Mouse (Mus musculus) myocyte (in vitro differentiated cells): Measurements from ENCODE around the gene Tmprss11g. TPM values are rescaled to one million over a fixed set of nuclear protein-coding genes. Genes with fewer than 3 reads are reported as not detected.

Experiments used
- H3K27me3 ChIP-seq: one replicate; pipeline ENCODE4 v1.6.1; 2011; ENCODE audit not compliant: control insufficient read depth, insufficient read depth, insufficient read length
- H3K36me3 ChIP-seq: one replicate; pipeline ENCODE4 v1.6.1; 2011; ENCODE audit not compliant: control insufficient read depth, insufficient read depth
- H3K4me2 ChIP-seq: one replicate; pipeline ENCODE4 v1.6.1; 2011; ENCODE audit warnings: low read depth, control low read depth
- H3K4me3 ChIP-seq: one replicate; pipeline ENCODE4 v1.5.1; 2011; ENCODE audit warnings: mild to moderate bottlenecking, control low read depth, moderate library complexity
- H3K79me2 ChIP-seq: one replicate; pipeline ENCODE4 v1.6.1; 2011; ENCODE audit not compliant: control insufficient read depth, insufficient read depth
- H3ac ChIP-seq: one replicate; pipeline ENCODE4 v1.6.1; 2011; ENCODE audit not compliant: control insufficient read depth, insufficient read length
- E2F4 ChIP-seq: IDR thresholded peaks from one replicate; pipeline ENCODE4 v1.6.1; 2011; ENCODE audit warnings: mild to moderate bottlenecking, control low read depth, moderate library complexity; ENCODE audit not compliant: insufficient read depth
- POLR2A ChIP-seq: IDR thresholded peaks from one replicate; pipeline ENCODE4 v1.6.1; 2011; ENCODE audit warnings: low read depth, mild to moderate bottlenecking, control low read depth, moderate library complexity; ENCODE audit not compliant: insufficient read length
- REST ChIP-seq: IDR thresholded peaks from one replicate; pipeline ENCODE4 v1.6.1; 2011; ENCODE audit warnings: mild to moderate bottlenecking, control low read depth, moderate library complexity; ENCODE audit not compliant: insufficient read depth, insufficient read length
- TCF12 ChIP-seq: IDR thresholded peaks from one replicate; pipeline ENCODE4 v1.6.1; 2011; ENCODE audit warnings: mild to moderate bottlenecking, control low read depth; ENCODE audit not compliant: poor library complexity, insufficient read depth, severe bottlenecking
- TCF3 ChIP-seq: IDR thresholded peaks from one replicate; pipeline ENCODE4 v1.6.1; 2011; ENCODE audit warnings: low read depth, control low read depth; ENCODE audit not compliant: insufficient read length
- polyA plus RNA-seq: library from polyadenylated mRNA; unstranded; fragments of >200 nt; fragmentation: generic; extraction: Trizol; gene quantifications from one replicate; pipeline ENCODE4 v1.2.1, GENCODE M21; 2012; ENCODE audit warnings: missing spikeins

Gene Tmprss11g
- polyA plus RNA-seq, 1 experiment = not detected

- H3ac ChIP-seq = no peak overlapping the region
- no peak overlapping the region for H3K4me3 ChIP-seq
- H3K27me3 ChIP-seq = no peaks in the 10 kb centered on the region
- no peak for TF ChIP-seq POLR2A
- no peak for TF ChIP-seq E2F4
- TF ChIP-seq TCF12 = no peak
- no peak for TF ChIP-seq REST
- TF ChIP-seq TCF3 = no peak
- no peaks in the 10 kb centered on the region for H3K36me3 ChIP-seq
- no peaks in the 10 kb centered on the region for H3K79me2 ChIP-seq
- no peak overlapping the region for H3K4me2 ChIP-seq
Observed at GRCm38 (mm10) chr5:86438548-86438947, 79.9 kb downstream of the Tmprss11g start.

Other genes starting within 250 kb of the Tmprss11g start
- not detected for gene Tmprss11c, start 229.3 kb downstream of the Tmprss11g start, polyA plus RNA-seq
- not detected for gene Tmprss11d, start 145.2 kb downstream of the Tmprss11g start, polyA plus RNA-seq
- not detected for gene Tmprss11a, start 49.6 kb downstream of the Tmprss11g start, polyA plus RNA-seq
- 0.04 TPM for gene Tmprss11f, start 113.8 kb upstream of the Tmprss11g start, polyA plus RNA-seq
- gene Tmprss11b, start 157.8 kb upstream of the Tmprss11g start, polyA plus RNA-seq = 0.02 TPM
- not detected for gene Tmprss11e, start 227.2 kb upstream of the Tmprss11g start, polyA plus RNA-seq